Mouse (Mus musculus): ENCODE results near the gene Gsg1l. TPM values are rescaled to one million over a fixed set of nuclear protein-coding genes. Genes with fewer than 3 reads are reported as not detected.

Gene Gsg1l
- polyA plus RNA-seq, 1 experiment = not detected

GRCm38 (mm10) chr7:125828561-125828960, 253.7 kb downstream of the Gsg1l start:
- H3K9me3 ChIP-seq (replicated peaks; ENCODE audit: control insufficient read depth, insufficient read depth, low read length, poor library complexity, severe bottlenecking) = no peaks in the 10 kb centered on the region
- no peak overlapping the region for H3K9ac ChIP-seq (ENCODE audit: low read depth, poor library complexity, severe bottlenecking)
- TF ChIP-seq EP300 (IDR thresholded peaks at IDR 0.05; ENCODE audit: insufficient read depth, low read depth, low read length) (no peak), CTCF (IDR thresholded peaks at IDR 0.05; ENCODE audit: low read depth, low read length) (no peak), POLR2A (IDR thresholded peaks at IDR 0.05; ENCODE audit: insufficient read depth, low read length) (no peak)
- H3K4me3 ChIP-seq (ENCODE audit: low read depth, low read length) = no peak overlapping the region
- H3K27ac ChIP-seq (ENCODE audit: insufficient read depth, low read length) = no peak overlapping the region
- no peaks in the 10 kb centered on the region for H3K4me1 ChIP-seq (ENCODE audit: control insufficient read depth, insufficient read depth, low read length)
- H3K27me3 ChIP-seq (ENCODE audit: control insufficient read depth, insufficient read depth, low read length, poor library complexity, severe bottlenecking) = no peaks in the 10 kb centered on the region
- no peaks in the 10 kb centered on the region for H3K36me3 ChIP-seq (ENCODE audit: control insufficient read depth, insufficient read depth, low read length, poor library complexity, severe bottlenecking)

Other genes starting within 250 kb of the Gsg1l start
- 126 and 136 TPM in 2 replicates for gene Xpo6, start 118.1 kb upstream of the Gsg1l start, polyA plus RNA-seq (2011; ENCODE audit: insufficient read depth, insufficient read length, low read depth, missing spikeins)
- gene Sbk1, start 190.2 kb upstream of the Gsg1l start, polyA plus RNA-seq (2011; ENCODE audit: insufficient read depth, insufficient read length, low read depth, missing spikeins) = 24.7 TPM in 2 replicates

Data from ES-Bruce4 (cell line).